Mouse (Mus musculus) spleen, adult 12 weeks (tissue): Measurements from ENCODE around the gene Qk.

Experiments
- DNase-seq: peaks from one replicate; pipeline ENCODE4 v3.0.0; 2022; ENCODE audit warnings: low spot score

Qk gene

DNA sequence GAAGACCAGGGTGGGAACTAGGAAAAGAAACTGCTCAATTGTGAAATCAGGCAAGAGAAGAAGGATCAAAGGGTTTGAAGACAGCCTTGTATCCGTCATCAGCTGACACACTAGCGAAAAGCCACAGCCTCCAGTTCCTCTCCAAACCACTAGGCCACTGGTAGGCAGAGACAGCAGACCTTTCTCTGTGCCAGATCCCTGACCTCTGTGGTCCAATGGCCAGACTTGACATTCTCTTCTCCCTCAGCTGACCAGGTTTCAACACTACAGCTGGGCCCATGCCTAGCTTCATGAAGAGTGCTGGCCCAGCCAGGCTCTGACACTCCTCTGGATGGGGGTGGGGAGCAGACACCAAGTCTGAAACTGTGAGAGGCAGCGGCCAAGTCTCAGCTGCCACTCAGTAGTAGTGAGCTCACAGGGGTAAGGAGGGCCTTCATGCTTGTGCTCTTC lies 7.0 kb upstream of the Qk start:
- DNase-seq: no peak

DNA sequence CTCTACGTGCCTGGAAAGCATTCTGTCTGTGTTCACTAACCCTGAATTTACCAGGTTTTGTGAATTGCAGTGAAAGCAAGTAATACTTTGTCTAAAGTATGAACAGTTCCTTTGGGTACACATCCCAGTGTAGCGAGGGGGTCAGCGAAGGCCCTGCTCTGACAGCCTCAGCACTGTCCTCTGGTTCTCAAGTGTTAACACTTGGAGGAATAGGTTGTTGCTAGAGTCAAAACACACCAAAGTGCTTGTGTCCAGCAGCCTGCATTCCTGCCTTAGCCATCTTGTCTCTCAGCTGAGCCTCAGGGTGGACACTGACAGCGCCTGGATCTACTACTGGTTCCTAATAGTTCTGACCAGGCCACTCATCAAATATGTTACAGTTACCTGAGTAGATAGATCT lies 6.3 kb upstream of the Qk start:
- no peak for DNase-seq

- DNase-seq: no peak
These were observed 2.1 kb upstream of the Qk start for GRCm38 (mm10) chr17:10321754-10322153.

GRCm38 (mm10) chr17:10321092-10321491 lies 1.4 kb upstream of the Qk start:
- DNase-seq: no peak

- DNase-seq: no peak
These were observed 769 bp upstream of the Qk start for GRCm38 (mm10) chr17:10320456-10320790.

DNA sequence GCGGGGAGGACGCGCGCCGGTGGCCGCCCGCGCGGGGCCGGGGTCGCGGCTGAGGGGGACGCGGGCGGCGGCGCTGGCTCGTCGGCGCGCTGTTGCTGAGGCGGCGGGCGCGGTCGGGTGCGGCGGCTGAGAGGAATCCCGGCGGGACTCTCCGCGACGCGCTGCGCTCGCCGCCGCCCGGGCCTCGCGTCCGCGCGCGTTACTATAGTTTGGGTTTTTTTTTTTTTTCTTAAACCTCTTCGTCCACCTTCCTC lies 296 bp downstream of the Qk start:
- DNase-seq: no peak

DNA sequence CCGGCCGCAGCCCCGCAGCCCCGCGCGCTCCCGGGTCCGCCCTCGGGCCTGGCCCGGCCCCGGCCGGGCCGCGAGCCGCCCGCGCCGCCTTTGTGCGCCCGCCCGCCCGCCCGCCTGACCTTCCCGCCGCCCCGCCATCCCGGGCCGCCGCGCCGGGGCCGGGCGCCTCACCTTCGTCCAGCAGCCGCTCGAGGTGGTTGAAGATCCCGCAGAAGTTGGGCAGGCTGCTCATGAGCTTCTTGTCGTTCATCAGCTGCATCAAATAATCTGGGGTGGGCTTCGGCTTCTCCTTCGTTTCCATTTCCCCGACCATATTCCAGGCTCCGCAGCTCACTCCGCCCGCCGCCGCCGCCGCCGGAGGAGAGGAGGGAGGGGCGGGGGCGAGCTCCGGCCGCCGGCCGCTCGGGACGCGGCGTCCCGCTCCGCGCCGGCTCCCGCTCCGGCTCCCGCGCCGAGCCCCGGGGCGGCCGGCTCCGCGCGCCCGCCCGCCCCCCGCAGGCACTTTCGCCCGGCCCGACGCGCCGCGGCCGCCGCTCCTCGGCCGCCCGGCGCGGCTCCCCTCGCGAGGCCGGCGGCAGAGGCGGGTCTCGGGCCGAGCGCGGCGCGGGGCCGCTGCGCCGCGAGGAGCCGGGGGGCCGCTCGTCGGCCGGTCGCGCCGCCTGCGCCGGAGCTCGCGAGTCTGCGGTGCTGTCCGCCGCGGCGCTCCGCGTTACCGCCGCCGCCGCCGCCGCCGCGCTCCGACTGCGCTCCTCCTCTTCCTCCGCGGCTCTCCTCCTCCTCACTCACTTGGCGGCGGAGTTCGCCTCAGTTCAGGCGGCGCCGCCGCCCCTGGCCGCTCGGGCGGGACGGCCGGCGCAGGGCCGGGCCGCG lies 858 bp downstream of the Qk start:
- peak; percentile 49 for DNase-seq

DNA sequence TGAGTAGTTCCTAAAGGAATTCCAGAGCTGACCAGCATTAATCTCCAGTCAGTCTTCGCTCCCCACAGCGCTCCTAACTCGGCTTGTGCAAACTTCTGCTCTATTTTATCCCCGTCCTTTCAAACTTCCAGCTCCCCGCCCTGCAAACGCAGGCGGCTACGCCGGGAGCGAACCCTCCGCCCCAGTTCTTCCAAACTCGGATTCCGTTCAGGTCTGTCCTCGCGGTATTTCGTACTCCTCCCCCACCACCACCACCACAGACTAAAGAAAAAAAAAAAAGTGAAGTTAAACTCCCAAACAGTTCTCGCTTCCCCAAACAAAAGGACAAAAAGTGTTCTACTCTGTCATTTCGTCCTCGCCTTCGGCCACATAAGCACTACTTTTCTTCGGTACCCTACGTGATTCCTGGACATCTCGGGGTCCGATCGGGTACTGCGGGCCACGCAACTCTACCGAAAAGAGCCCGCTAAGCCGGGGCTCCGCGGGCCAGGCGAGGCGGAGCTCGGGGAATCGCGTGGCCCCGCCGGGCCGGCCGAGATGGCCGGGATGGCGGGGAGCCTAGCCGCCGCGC lies 1.6 kb downstream of the Qk start:
- DNase-seq: peak; percentile 45

GRCm38 (mm10) chr17:10317186-10317585 lies 2.5 kb downstream of the Qk start:
- DNase-seq: no peak

- DNase-seq: no peak
These were observed 3.2 kb downstream of the Qk start for GRCm38 (mm10) chr17:10316446-10316845.

DNA sequence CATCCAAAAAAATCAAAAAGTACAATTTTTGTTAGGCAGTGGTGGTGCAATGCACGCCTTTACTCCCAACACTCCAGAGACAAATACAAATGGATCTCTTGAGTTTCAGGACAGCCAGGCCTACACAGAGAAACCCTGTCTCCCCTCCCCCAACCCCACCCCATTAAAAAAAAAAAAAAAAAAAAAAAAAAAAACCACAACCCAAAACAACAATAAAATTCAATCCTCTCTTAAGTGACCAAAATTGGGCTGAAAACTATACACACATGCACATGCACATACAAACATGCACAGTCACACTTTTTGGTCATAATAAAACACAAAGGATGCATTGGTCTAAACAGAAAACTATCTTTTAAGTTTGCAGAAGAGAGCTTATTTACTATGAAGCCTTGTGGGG lies 9.6 kb downstream of the Qk start:
- DNase-seq: no peak

DNA sequence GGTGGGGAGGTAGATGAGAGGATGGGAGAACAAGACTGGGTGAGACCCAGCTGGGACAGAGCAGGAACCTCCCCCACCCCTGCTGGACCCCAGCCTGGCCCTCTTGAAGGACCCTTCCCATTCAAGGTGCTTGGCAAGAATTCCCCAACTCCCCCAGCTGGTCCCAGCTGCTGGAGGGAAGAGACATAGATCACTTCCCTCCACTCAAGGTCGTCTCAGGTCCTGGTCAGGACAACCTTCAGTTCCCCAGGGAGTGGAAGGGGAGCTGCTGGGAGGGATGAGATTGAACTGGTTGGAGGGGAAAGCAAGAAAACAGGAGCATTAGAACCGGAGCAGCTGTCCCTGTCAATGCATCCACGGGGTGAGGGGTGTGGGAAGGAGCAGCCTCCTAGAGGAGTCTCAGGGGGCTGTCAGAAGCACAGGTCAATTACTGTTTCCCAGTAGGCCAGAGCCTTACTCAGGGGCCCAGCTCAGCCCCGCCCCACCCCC lies 10.5 kb downstream of the Qk start:
- DNase-seq: no peak

DNA sequence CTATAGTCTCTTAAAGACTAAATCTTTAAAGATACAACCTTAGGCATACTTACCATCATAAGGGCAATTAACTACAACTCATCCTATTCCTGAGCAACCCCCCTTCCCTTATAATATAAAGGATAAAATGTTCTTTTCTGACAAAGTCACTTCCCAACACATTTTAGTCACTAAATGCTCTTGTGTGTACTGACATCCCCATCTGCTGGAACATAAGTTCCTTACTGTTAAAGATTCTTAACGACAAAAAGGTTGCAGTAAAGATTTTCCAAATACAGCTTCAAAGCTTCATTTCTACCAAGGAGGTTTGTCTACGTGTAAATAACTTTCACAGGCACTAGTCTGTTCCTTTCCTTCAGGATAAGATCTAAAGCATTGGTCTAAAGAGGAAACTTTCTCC lies 13.2 kb downstream of the Qk start:
- no peak for DNase-seq

DNA sequence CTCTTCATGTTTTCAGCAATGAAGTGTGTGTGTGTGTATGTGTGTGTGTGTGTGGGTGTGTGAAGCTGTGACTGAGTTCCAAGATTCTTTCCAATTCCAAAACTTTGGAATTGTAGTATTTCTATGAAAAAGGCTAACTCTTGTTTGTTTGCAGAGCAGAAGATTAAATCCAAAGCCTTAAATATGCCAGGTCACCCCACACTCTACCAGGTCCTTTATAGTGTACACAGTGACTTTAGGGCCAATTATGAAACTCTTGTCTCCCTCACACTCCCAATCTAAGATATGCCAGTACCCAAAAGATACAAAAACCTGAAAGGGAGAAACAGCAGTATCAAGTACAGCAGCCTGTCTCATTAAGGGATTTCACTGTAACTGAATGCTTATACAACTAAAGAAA lies 15.7 kb downstream of the Qk start:
- DNase-seq: no peak

GRCm38 (mm10) chr17:10300968-10301795 lies 18.5 kb downstream of the Qk start:
- DNase-seq: no peak

GRCm38 (mm10) chr17:10299396-10299795 lies 20.3 kb downstream of the Qk start:
- no peak for DNase-seq

- DNase-seq: no peak
These were observed 27.1 kb downstream of the Qk start for GRCm38 (mm10) chr17:10292520-10292919.

DNA sequence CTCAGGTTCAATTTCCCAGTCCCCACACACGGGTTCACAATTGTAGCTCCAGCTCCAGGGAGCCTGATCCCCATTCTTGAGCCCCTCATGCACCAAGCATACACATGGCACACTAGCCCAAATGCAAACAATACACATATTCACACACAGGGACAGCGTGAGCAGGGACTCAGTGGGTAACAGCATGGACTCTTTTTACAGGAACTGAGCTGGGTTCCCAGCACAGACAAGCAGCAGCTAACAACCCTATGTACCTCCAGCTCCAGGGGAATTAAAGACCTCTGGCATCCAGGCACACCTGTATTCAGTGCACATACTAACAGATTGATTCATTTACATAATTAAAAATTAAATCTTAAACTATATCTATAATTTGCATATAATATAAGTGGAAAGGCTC lies 34.9 kb downstream of the Qk start:
- no peak for DNase-seq

DNA sequence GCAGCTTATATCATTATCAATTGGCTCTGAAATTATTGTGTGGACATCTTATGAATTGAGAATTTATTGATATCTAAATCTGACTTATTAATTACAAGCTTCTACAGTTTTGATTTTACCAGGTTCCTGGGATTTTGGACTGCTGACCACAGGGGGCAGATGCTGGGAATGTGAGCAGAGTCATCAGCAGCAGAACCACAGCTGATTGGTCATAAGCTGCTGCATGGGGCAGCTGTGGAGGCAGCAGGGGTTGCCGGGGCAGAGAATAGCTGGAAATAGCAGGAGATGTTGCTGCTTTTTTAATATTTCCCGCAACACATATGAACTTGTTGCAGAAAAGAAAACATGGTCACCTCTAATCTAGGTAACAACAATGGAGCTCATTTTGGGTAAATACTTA lies 40.1 kb downstream of the Qk start:
- no peak for DNase-seq

- no peak for DNase-seq
These were observed 50.1 kb downstream of the Qk start for GRCm38 (mm10) chr17:10269518-10269917.

DNA sequence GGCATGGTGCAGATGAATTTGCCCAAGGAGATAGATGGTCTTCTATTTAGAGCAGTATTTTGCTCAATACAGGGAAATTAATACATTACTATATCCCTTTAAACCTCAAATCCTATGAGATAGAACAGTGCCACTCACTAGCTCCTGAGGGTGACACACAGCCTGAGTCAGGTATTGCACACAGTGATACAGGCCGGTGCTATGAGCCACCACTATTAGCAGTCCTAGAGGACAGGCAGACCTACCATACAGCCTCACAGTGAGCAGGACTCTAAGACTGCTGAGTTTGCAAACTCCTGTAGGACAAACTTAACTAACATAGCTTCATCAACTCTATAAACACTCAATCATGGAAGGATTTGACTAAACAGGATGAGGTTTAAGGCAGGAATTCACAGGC lies 51.2 kb downstream of the Qk start:
- no peak for DNase-seq

DNA sequence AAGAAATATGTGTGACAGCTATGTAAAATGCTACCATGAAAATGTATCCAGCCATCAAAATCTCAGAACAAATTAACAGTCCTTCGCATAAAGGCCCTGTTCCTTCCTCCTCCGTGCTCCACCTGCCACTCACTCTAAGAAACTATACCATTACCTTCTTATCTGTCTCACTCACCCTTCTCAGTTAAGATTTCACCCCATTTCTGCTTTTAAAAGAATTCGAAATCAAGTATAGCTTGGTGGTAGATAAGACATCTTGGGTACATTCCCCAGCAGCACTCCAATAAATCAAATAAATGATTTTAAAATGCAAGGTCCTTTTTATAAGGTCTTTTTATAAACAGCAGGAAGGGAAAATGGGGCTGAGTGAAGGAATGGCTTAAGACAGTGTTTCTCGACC lies 53.4 kb downstream of the Qk start:
- DNase-seq: no peak

GRCm38 (mm10) chr17:10251252-10251958 lies 68.2 kb downstream of the Qk start:
- no peak for DNase-seq
